Mouse (Mus musculus): Measurements from ENCODE around the gene Lpar1. TPM values are rescaled to one million over a fixed set of nuclear protein-coding genes. Genes with fewer than 3 reads are reported as not detected.
"Not testable (repeated sequence)": the region's sequence is repeated elsewhere in the genome, so short reads cannot be mapped to it uniquely, and the experiment has no call there.

The Lpar1 gene
- polyA plus RNA-seq, 1 experiment from 2014 or later, result 15.9 TPM

DNA sequence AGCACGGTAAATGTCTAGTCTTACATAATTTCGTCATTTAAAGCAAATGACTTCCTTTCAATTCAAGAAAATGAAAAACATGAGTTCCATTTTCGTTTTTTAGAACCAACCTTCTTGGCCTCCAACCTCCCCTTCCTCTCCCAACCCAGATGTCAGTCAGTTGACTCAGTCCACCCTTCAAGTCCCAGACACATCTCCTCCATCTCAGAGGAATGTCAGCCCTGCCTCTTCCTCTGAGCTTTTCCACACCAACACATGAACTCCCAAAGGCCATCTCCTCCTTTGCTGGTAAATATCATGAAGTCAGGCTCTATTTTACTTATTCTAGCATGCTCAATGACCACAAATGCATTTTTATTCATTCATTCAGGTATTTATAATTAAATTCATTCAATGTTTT, 10.5 kb downstream of the Lpar1 start:
- H3K27ac ChIP-seq (replicated peaks), result no peak overlapping the region
- no peak overlapping the region for H3K9ac ChIP-seq (replicated peaks)
- WGBS, result 90% methylated on average over 3 of the region's 3 CpGs
- H3K9me3 ChIP-seq (replicated peaks), result no peaks in the 10 kb centered on the region
- H3K27me3 ChIP-seq (replicated peaks), result no peaks in the 10 kb centered on the region
- ATAC-seq (ENCODE audit: low FRiP score), result no peak
- H3K36me3 ChIP-seq, result no peaks in the 10 kb centered on the region
- peaks cover 4% of the 10 kb centered on the region for H3K4me1 ChIP-seq
- H3K4me3 ChIP-seq (replicated peaks), result no peak overlapping the region
- H3K4me2 ChIP-seq, result no peak overlapping the region

DNA sequence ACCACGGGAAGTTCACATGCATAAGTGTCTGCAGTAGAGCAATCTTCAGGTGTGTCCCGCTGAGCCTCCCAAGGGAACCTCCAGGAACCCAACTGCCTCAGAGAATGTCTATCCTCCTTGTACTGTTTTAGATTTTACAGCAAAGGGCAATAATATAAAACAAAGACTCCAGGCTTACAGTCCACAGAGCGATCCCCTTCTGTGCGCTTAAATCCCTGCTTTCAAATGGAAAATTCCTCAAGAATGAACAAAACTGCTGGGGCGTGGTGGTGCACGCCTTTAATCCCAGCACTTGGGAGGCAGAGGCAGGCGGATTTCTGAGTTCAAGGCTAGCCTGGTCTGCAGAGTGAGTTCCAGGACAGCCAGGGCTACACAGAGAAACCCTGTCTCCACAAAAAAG, 11.0 kb downstream of the Lpar1 start:
- H3K9me3 ChIP-seq (replicated peaks); H3K9ac ChIP-seq (replicated peaks); H3K4me1 ChIP-seq; H3K27ac ChIP-seq (replicated peaks); ATAC-seq (ENCODE audit: low FRiP score); H3K4me3 ChIP-seq (replicated peaks); H3K36me3 ChIP-seq; H3K4me2 ChIP-seq; H3K27me3 ChIP-seq (replicated peaks): not testable (repeated sequence)
- WGBS, result 94% methylated on average over 7 of the region's 7 CpGs

GRCm38 (mm10) chr4:58540841-58541240, 12.9 kb downstream of the Lpar1 start:
- no peak overlapping the region for H3K4me2 ChIP-seq
- H3K9ac ChIP-seq (replicated peaks), result no peak overlapping the region
- WGBS, result 90% methylated on average over 3 of the region's 3 CpGs
- H3K27me3 ChIP-seq (replicated peaks), result no peaks in the 10 kb centered on the region
- H3K4me1 ChIP-seq, result no peaks in the 10 kb centered on the region
- H3K9me3 ChIP-seq (replicated peaks), result no peaks in the 10 kb centered on the region
- H3K4me3 ChIP-seq (replicated peaks), result no peak overlapping the region
- no peak for ATAC-seq (ENCODE audit: low FRiP score)
- H3K36me3 ChIP-seq, result no peaks in the 10 kb centered on the region
- no peak overlapping the region for H3K27ac ChIP-seq (replicated peaks)

DNA sequence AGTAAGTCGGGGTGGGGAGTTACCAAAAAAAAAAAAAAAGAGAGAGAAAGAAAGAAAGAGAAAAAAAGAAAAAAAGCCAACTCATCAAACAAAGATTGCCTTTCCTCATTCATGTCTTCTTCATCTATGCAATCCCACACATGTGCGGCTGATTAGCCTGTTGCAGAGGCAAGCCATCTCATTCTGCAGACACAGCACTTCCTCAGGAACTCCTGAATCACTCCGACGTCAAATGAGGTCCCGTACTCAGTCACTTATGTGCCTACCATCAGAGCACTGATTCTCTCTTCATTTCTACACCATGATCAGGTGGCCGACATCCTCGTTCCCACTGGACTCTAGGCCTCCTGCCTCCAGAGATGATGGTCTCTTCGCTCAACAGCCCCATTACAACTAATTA, 13.3 kb downstream of the Lpar1 start:
- no peaks in the 10 kb centered on the region for H3K4me1 ChIP-seq
- H3K4me3 ChIP-seq (replicated peaks), result no peak overlapping the region
- H3K9me3 ChIP-seq (replicated peaks), result no peaks in the 10 kb centered on the region
- no peaks in the 10 kb centered on the region for H3K27me3 ChIP-seq (replicated peaks)
- no peak overlapping the region for H3K4me2 ChIP-seq
- no peak overlapping the region for H3K9ac ChIP-seq (replicated peaks)
- ATAC-seq (ENCODE audit: low FRiP score), result no peak
- H3K36me3 ChIP-seq, result no peaks in the 10 kb centered on the region
- 90% methylated on average over 8 of the region's 8 CpGs for WGBS
- H3K27ac ChIP-seq (replicated peaks), result no peak overlapping the region

- Histone ChIP-seq H3K9me3 (replicated peaks) (no peaks in the 10 kb centered on the region), H3K4me2 (no peak overlapping the region), H3K9ac (replicated peaks) (no peak overlapping the region), H3K4me1 (peaks cover 7% of the 10 kb centered on the region), H3K36me3 (no peaks in the 10 kb centered on the region), H3K4me3 (replicated peaks) (no peak overlapping the region), H3K27ac (replicated peaks) (no peak overlapping the region), H3K27me3 (replicated peaks) (no peaks in the 10 kb centered on the region)
- 89% methylated on average over 3 of the region's 3 CpGs for WGBS
- no peak for ATAC-seq (ENCODE audit: low FRiP score)
Observed at GRCm38 (mm10) chr4:58538696-58539095, 15.0 kb downstream of the Lpar1 start.

- H3K4me2 ChIP-seq, result no peak overlapping the region
- H3K9me3 ChIP-seq (replicated peaks), result no peaks in the 10 kb centered on the region
- WGBS, result 92% methylated on average over 6 of the region's 6 CpGs
- H3K9ac ChIP-seq (replicated peaks), result no peak overlapping the region
- no peaks in the 10 kb centered on the region for H3K36me3 ChIP-seq
- ATAC-seq (ENCODE audit: low FRiP score), result no peak
- H3K27ac ChIP-seq (replicated peaks), result no peak overlapping the region
- H3K27me3 ChIP-seq (replicated peaks), result no peaks in the 10 kb centered on the region
- H3K4me3 ChIP-seq (replicated peaks), result no peak overlapping the region
- H3K4me1 ChIP-seq, result peaks cover 7% of the 10 kb centered on the region
Observed at GRCm38 (mm10) chr4:58535754-58536153, 17.9 kb downstream of the Lpar1 start.

DNA sequence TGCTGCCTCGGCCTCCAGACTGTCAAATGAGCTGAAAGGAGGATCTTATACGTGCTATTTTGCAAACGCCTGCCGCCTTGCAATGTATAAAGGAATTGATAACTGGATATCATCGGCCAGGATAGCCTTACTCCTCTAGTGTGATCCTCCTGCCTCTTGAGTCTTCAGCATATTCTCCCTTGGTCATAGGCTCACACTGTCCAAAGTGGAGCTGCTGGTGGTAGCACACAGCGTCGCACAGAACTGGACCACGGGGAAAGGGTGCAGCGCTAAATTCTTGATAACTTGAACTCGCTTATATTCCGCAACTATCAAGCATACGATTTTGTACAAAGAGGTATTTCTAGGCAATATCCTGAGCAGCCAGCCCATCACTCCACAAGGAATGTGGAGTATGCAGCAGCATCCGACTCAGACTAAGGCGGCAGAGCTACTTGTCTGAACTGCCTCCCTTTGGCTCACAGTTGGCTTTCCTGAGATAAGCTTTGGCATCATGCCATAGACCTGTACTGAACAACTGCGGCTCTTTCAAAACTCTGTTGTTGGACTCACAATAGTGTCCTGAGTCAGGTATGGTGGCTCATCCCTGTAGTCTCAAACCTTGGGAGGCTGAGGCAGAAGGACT, 18.9 kb downstream of the Lpar1 start:
- no peaks in the 10 kb centered on the region for H3K36me3 ChIP-seq
- H3K27ac ChIP-seq (replicated peaks), result no peak overlapping the region
- H3K4me3 ChIP-seq (replicated peaks), result no peak overlapping the region
- H3K27me3 ChIP-seq (replicated peaks), result no peaks in the 10 kb centered on the region
- H3K4me2 ChIP-seq, result no peak overlapping the region
- no peak for ATAC-seq (ENCODE audit: low FRiP score)
- H3K9ac ChIP-seq (replicated peaks), result no peak overlapping the region
- 84% methylated on average over 15 of the region's 15 CpGs for WGBS
- H3K4me1 ChIP-seq, result peaks cover 7% of the 10 kb centered on the region
- H3K9me3 ChIP-seq (replicated peaks), result no peaks in the 10 kb centered on the region

- peak overlapping the region; percentile 42 for H3K4me2 ChIP-seq
- H3K4me3 ChIP-seq (replicated peaks), result no peak overlapping the region; the same call in 1 of the 2 replicates
- H3K27me3 ChIP-seq (replicated peaks), result no peaks in the 10 kb centered on the region
- peaks cover 7% of the 10 kb centered on the region for H3K4me1 ChIP-seq
- H3K27ac ChIP-seq (replicated peaks), result no peak overlapping the region
- no peaks in the 10 kb centered on the region for H3K9me3 ChIP-seq (replicated peaks)
- WGBS, result 29% methylated on average over 13 of the region's 13 CpGs
- H3K36me3 ChIP-seq, result no peaks in the 10 kb centered on the region
- H3K9ac ChIP-seq (replicated peaks), result no peak overlapping the region
- ATAC-seq (ENCODE audit: low FRiP score), result peak; percentile 73; the same call in 1 of the 2 replicates
Observed at GRCm38 (mm10) chr4:58534141-58534571, 19.5 kb downstream of the Lpar1 start.

DNA sequence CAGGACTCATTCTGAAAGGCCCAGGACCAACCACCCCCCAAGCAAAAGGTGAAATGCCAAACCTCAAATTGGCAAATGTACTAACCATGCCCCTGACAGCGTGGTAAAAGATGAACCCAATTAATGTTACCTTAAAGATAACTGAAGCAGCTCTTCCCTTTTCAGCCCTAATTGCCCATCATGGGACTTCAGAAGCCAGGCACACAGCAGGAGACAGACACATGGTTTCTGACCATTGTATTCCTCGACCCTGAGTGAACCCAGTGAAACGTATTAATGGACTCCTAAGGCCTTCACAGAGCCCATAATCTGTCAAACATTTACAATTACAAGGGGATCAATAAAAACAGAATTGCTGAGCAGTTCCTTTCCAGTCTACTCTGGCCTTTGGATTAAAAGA, 20.2 kb downstream of the Lpar1 start:
- H3K4me1 ChIP-seq, result peaks cover 7% of the 10 kb centered on the region
- ATAC-seq (ENCODE audit: low FRiP score), result no peak
- H3K4me2 ChIP-seq, result no peak overlapping the region
- WGBS, result 13% methylated on average over 3 of the region's 3 CpGs
- no peaks in the 10 kb centered on the region for H3K36me3 ChIP-seq
- H3K9ac ChIP-seq (replicated peaks), result no peak overlapping the region
- H3K4me3 ChIP-seq (replicated peaks), result no peak overlapping the region
- no peaks in the 10 kb centered on the region for H3K27me3 ChIP-seq (replicated peaks)
- H3K27ac ChIP-seq (replicated peaks), result no peak overlapping the region
- no peaks in the 10 kb centered on the region for H3K9me3 ChIP-seq (replicated peaks)

DNA sequence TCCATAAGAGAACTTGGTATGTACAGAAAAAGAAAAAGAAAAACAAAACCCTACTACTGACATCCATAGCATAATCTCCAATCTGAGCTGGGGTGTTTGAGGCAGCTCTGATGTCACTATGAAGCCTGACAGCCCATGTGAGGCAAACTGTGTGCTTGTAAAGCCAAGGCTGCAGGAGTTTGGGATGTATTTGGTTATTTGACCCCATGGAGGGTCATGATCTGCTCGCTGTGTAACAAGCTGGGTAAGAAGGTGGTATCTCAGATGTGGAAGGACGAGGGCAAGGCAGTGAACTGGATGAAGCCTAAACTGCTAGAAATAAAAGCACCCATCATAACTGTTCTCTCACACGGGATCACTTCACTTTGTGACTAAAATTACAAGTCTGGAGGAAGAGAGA, 21.4 kb downstream of the Lpar1 start:
- H3K27ac ChIP-seq (replicated peaks), result no peak overlapping the region
- H3K9ac ChIP-seq (replicated peaks), result no peak overlapping the region
- no peak overlapping the region for H3K4me2 ChIP-seq
- no peaks in the 10 kb centered on the region for H3K27me3 ChIP-seq (replicated peaks)
- no peaks in the 10 kb centered on the region for H3K36me3 ChIP-seq
- 80% methylated on average over 3 of the region's 3 CpGs for WGBS
- H3K4me1 ChIP-seq, result peaks cover 7% of the 10 kb centered on the region
- ATAC-seq (ENCODE audit: low FRiP score), result no peak
- H3K9me3 ChIP-seq (replicated peaks), result no peaks in the 10 kb centered on the region
- no peak overlapping the region for H3K4me3 ChIP-seq (replicated peaks)

DNA sequence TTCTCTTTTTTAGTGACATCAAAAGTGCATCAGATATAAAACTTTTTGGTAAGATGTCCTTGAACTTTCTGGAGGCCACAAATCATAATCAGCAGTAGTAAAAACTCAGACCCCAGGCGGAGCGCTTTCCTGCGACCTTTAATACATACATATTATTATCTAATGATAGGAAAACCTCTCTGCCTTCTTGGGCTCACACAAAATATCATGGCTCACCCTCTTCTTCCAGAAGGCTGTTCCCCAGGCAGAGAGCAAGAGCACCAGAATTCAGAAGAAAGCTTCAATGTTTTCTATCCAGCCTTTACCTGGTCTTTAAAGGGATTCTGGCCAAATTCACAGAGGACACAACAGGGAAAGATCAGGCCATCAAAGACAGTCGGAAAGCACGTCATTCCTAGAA, 23.0 kb downstream of the Lpar1 start:
- H3K4me2 ChIP-seq, result no peak overlapping the region
- no peak for ATAC-seq (ENCODE audit: low FRiP score)
- no peak overlapping the region for H3K9ac ChIP-seq (replicated peaks)
- peaks cover 7% of the 10 kb centered on the region for H3K4me1 ChIP-seq
- H3K27me3 ChIP-seq (replicated peaks), result no peaks in the 10 kb centered on the region
- 92% methylated on average over 5 of the region's 5 CpGs for WGBS
- no peaks in the 10 kb centered on the region for H3K36me3 ChIP-seq
- no peak overlapping the region for H3K27ac ChIP-seq (replicated peaks)
- no peaks in the 10 kb centered on the region for H3K9me3 ChIP-seq (replicated peaks)
- H3K4me3 ChIP-seq (replicated peaks), result no peak overlapping the region

- WGBS, result 52% methylated on average over 3 of the region's 3 CpGs
- no peak for ATAC-seq (ENCODE audit: low FRiP score)
Observed at GRCm38 (mm10) chr4:58530279-58530678, 23.4 kb downstream of the Lpar1 start.

DNA sequence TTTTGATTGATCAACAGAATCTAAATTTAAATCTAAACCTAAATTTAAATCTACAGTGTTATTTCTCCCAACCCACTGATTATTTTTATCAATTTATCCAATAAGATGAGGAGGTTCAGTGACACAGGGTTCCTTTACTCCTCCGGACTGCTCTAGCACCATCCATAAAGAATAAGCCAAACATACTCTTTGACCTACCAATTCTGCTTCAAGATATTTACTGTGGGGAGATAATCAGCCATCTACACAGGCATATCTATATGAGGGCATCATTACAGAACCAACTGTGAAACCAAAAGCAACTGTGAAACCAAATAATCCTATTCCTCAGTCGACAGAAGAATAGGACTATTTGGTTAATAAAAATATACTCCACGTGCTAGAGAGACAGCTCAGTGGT, 25.8 kb downstream of the Lpar1 start:
- Histone ChIP-seq H3K36me3 (no peaks in the 10 kb centered on the region), H3K4me2 (no peak overlapping the region), H3K27me3 (replicated peaks) (no peaks in the 10 kb centered on the region), H3K4me3 (replicated peaks) (no peak overlapping the region), H3K9me3 (replicated peaks) (no peaks in the 10 kb centered on the region), H3K27ac (replicated peaks) (no peak overlapping the region), H3K9ac (replicated peaks) (no peak overlapping the region), H3K4me1 (no peaks in the 10 kb centered on the region)
- WGBS, result 90% methylated on average over 3 of the region's 3 CpGs
- ATAC-seq (ENCODE audit: low FRiP score), result no peak

More at GRCm38 (mm10) chr4:58530279-58530678, 23.4 kb downstream of the Lpar1 start:
- no peaks in the 10 kb centered on the region for H3K9me3 ChIP-seq (replicated peaks)
- H3K9ac ChIP-seq (replicated peaks), result no peak overlapping the region
- no peak overlapping the region for H3K27ac ChIP-seq (replicated peaks)
- no peaks in the 10 kb centered on the region for H3K36me3 ChIP-seq
- H3K4me2 ChIP-seq, result no peak overlapping the region
- H3K27me3 ChIP-seq (replicated peaks), result no peaks in the 10 kb centered on the region
- peaks cover 7% of the 10 kb centered on the region for H3K4me1 ChIP-seq
- H3K4me3 ChIP-seq (replicated peaks), result no peak overlapping the region
